Mouse (Mus musculus): ENCODE measurements around the gene Gm5678. TPM values are rescaled to one million over a fixed set of nuclear protein-coding genes. Genes with fewer than 3 reads are reported as not detected.

Gm5678 gene
- polyA plus RNA-seq, 1 experiment from 2014 or later: not detected

GRCm38 (mm10) chr16:93595766-93596165, 32.1 kb upstream of the Gm5678 start:
- Histone ChIP-seq H3K9me3 (ENCODE audit: control insufficient read depth) (no peaks in the 10 kb centered on the region), H3K4me3 (ENCODE audit: low read depth, low read length) (no peak overlapping the region), H3K27ac (ENCODE audit: low read depth, low read length) (no peak overlapping the region), H3K9ac (ENCODE audit: low read depth, low read length) (no peak overlapping the region), H3K4me2 (replicated peaks; ENCODE audit: low read depth) (no peak overlapping the region), H3K36me3 (ENCODE audit: control insufficient read depth, insufficient read depth) (peaks cover 15% of the 10 kb centered on the region), H3K27me3 (replicated peaks; ENCODE audit: control insufficient read depth, insufficient read depth, low read length) (no peaks in the 10 kb centered on the region), H3K4me1 (replicated peaks; ENCODE audit: control insufficient read depth, insufficient read depth, low read length) (no peaks in the 10 kb centered on the region)
- 77% methylated on average over 5 of the region's 5 CpGs for WGBS
- ATAC-seq: no peak
- TF ChIP-seq CTCF (IDR thresholded peaks at IDR 0.05; ENCODE audit: low read depth): no peak

GRCm38 (mm10) chr16:93596807-93597206, 31.1 kb upstream of the Gm5678 start:
- TF ChIP-seq CTCF (IDR thresholded peaks at IDR 0.05; ENCODE audit: low read depth): no peak
- ATAC-seq: no peak
- Histone ChIP-seq H3K9me3 (ENCODE audit: control insufficient read depth) (no peaks in the 10 kb centered on the region), H3K9ac (ENCODE audit: low read depth, low read length) (no peak overlapping the region), H3K27me3 (replicated peaks; ENCODE audit: control insufficient read depth, insufficient read depth, low read length) (no peaks in the 10 kb centered on the region), H3K27ac (ENCODE audit: low read depth, low read length) (no peak overlapping the region), H3K4me1 (replicated peaks; ENCODE audit: control insufficient read depth, insufficient read depth, low read length) (no peaks in the 10 kb centered on the region), H3K4me2 (replicated peaks; ENCODE audit: low read depth) (no peak overlapping the region), H3K36me3 (ENCODE audit: control insufficient read depth, insufficient read depth) (peaks cover 12% of the 10 kb centered on the region), H3K4me3 (ENCODE audit: low read depth, low read length) (no peak overlapping the region)
- 93% methylated on average over 7 of the region's 7 CpGs for WGBS

DNA sequence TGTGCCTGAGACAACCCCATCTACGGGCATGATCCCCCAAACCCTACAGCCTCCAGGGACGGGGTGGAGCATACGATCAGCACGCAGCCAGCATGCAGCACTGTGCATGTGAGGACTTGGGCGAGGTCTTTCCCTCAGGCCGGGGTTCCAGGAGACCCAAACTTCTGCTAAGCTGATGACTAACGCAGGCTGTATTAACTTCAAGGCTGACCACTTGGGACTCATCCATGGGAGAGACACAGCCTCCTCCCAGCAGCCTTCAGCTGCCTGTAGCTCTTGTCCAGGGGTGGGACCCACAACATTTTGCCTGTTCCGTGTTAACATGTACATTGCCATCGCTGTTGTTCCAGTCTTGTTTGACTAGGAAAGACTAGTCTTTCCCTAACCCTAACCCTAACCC, 30.3 kb upstream of the Gm5678 start:
- TF ChIP-seq CTCF (IDR thresholded peaks at IDR 0.05; ENCODE audit: low read depth): no peak
- ATAC-seq: no peak
- 96% methylated on average over 9 of the region's 9 CpGs for WGBS
- peaks cover 12% of the 10 kb centered on the region for H3K36me3 ChIP-seq (ENCODE audit: control insufficient read depth, insufficient read depth)
- no peak overlapping the region for H3K27ac ChIP-seq (ENCODE audit: low read depth, low read length)
- H3K9me3 ChIP-seq (ENCODE audit: control insufficient read depth): no peaks in the 10 kb centered on the region
- no peaks in the 10 kb centered on the region for H3K27me3 ChIP-seq (replicated peaks; ENCODE audit: control insufficient read depth, insufficient read depth, low read length)
- H3K9ac ChIP-seq (ENCODE audit: low read depth, low read length): no peak overlapping the region
- no peak overlapping the region for H3K4me3 ChIP-seq (ENCODE audit: low read depth, low read length)
- no peak overlapping the region for H3K4me2 ChIP-seq (replicated peaks; ENCODE audit: low read depth)
- no peaks in the 10 kb centered on the region for H3K4me1 ChIP-seq (replicated peaks; ENCODE audit: control insufficient read depth, insufficient read depth, low read length)

GRCm38 (mm10) chr16:93599461-93599860, 28.4 kb upstream of the Gm5678 start:
- Histone ChIP-seq H3K36me3 (ENCODE audit: control insufficient read depth, insufficient read depth) (peaks cover 3% of the 10 kb centered on the region), H3K27ac (ENCODE audit: low read depth, low read length) (no peak overlapping the region), H3K4me2 (replicated peaks; ENCODE audit: low read depth) (no peak overlapping the region), H3K9me3 (ENCODE audit: control insufficient read depth) (no peaks in the 10 kb centered on the region), H3K9ac (ENCODE audit: low read depth, low read length) (no peak overlapping the region), H3K4me1 (replicated peaks; ENCODE audit: control insufficient read depth, insufficient read depth, low read length) (no peaks in the 10 kb centered on the region; the same call in 1 of the 2 replicates), H3K4me3 (ENCODE audit: low read depth, low read length) (no peak overlapping the region), H3K27me3 (replicated peaks; ENCODE audit: control insufficient read depth, insufficient read depth, low read length) (no peaks in the 10 kb centered on the region)
- ATAC-seq: no peak
- TF ChIP-seq CTCF (IDR thresholded peaks at IDR 0.05; ENCODE audit: low read depth): no peak
- WGBS: 80% methylated on average over 6 of the region's 6 CpGs

- H3K4me1 ChIP-seq (replicated peaks; ENCODE audit: control insufficient read depth, insufficient read depth, low read length): no peaks in the 10 kb centered on the region; the same call in 1 of the 2 replicates
- H3K4me3 ChIP-seq (ENCODE audit: low read depth, low read length): peak within 1 kb of the TSS; percentile 42
- peak within 1 kb of the TSS; percentile 89 for H3K4me2 ChIP-seq (replicated peaks; ENCODE audit: low read depth)
- peak within 1 kb of the TSS; percentile 48 for H3K9ac ChIP-seq (ENCODE audit: low read depth, low read length)
- peak within 1 kb of the TSS; percentile 87 for H3K27ac ChIP-seq (ENCODE audit: low read depth, low read length)
- H3K27me3 ChIP-seq (replicated peaks; ENCODE audit: control insufficient read depth, insufficient read depth, low read length): no peaks in the 10 kb centered on the region
- H3K9me3 ChIP-seq (ENCODE audit: control insufficient read depth): no peaks in the 10 kb centered on the region
- TF ChIP-seq CTCF (IDR thresholded peaks at IDR 0.05; ENCODE audit: low read depth): peak; percentile 37
- peak; percentile 84 for ATAC-seq
- WGBS: under 1% methylated on average over 55 of the region's 55 CpGs
- no peaks in the 10 kb centered on the region; the same call in 1 of the 2 replicates for H3K36me3 ChIP-seq (ENCODE audit: control insufficient read depth, insufficient read depth)
Observed at GRCm38 (mm10) chr16:93603439-93604212, 24.3 kb upstream of the Gm5678 start, which contains the start of gene Setd4. Gene Setd4 (minus strand): TSS chr16:93604063.

- WGBS: 6% methylated on average over 16 of the region's 16 CpGs
- TF ChIP-seq CTCF (IDR thresholded peaks at IDR 0.05; ENCODE audit: low read depth): no peak
- H3K9ac ChIP-seq (ENCODE audit: low read depth, low read length): peak overlapping the region; percentile 48
Observed at GRCm38 (mm10) chr16:93604481-93604969, 23.4 kb upstream of the Gm5678 start.

More at GRCm38 (mm10) chr16:93604481-93604969, 23.4 kb upstream of the Gm5678 start:
- ATAC-seq: no peak
- Histone ChIP-seq H3K36me3 (ENCODE audit: control insufficient read depth, insufficient read depth) (peaks cover 1% of the 10 kb centered on the region; the same call in 1 of the 2 replicates), H3K9me3 (ENCODE audit: control insufficient read depth) (no peaks in the 10 kb centered on the region), H3K27ac (ENCODE audit: low read depth, low read length) (peak overlapping the region; percentile 87), H3K4me1 (replicated peaks; ENCODE audit: control insufficient read depth, insufficient read depth, low read length) (peaks cover 3% of the 10 kb centered on the region), H3K4me3 (ENCODE audit: low read depth, low read length) (peak overlapping the region; percentile 42), H3K4me2 (replicated peaks; ENCODE audit: low read depth) (peak overlapping the region; percentile 89), H3K27me3 (replicated peaks; ENCODE audit: control insufficient read depth, insufficient read depth, low read length) (no peaks in the 10 kb centered on the region)
